Mouse (Mus musculus) thymus, postnatal 4 days (tissue): ENCODE measurements around the gene Ino80d.
"Not testable (repeated sequence)": the region's sequence is repeated elsewhere in the genome, so short reads cannot be mapped to it uniquely, and the experiment has no call there.

ENCODE experiments used
- DNase-seq: peaks from one replicate; pipeline ENCODE4 v3.0.0; 2021

The Ino80d gene

GRCm38 (mm10) chr1:63114136-63114781 lies at the start of gene Ino80d:
Gene Ino80d (minus strand): TSS chr1:63114667.
- peak; percentile 82 for DNase-seq

- no peak for DNase-seq
Measured at GRCm38 (mm10) chr1:63140231-63140630, 25.8 kb upstream of the Ino80d start.

GRCm38 (mm10) chr1:63138586-63138985 lies 24.1 kb upstream of the Ino80d start:
- not testable (repeated sequence) for DNase-seq

- no peak for DNase-seq
Measured at GRCm38 (mm10) chr1:63137971-63138370, 23.5 kb upstream of the Ino80d start.

- DNase-seq: no peak
Measured at GRCm38 (mm10) chr1:63134530-63134929, 20.1 kb upstream of the Ino80d start.

- no peak for DNase-seq
Measured at GRCm38 (mm10) chr1:63131766-63132165, 17.3 kb upstream of the Ino80d start.

GRCm38 (mm10) chr1:63130883-63131282 lies 16.4 kb upstream of the Ino80d start:
- no peak for DNase-seq

GRCm38 (mm10) chr1:63129857-63130690 lies 15.6 kb upstream of the Ino80d start:
- DNase-seq: no peak

GRCm38 (mm10) chr1:63129273-63129672 lies 14.8 kb upstream of the Ino80d start:
- no peak for DNase-seq

GRCm38 (mm10) chr1:63126206-63126605 lies 11.7 kb upstream of the Ino80d start:
- DNase-seq: no peak

- DNase-seq: no peak
Measured at GRCm38 (mm10) chr1:63123823-63124450, 9.5 kb upstream of the Ino80d start.

- DNase-seq: no peak
Measured at GRCm38 (mm10) chr1:63122005-63122404, 7.5 kb upstream of the Ino80d start.

GRCm38 (mm10) chr1:63120382-63120781 lies 5.9 kb upstream of the Ino80d start:
- DNase-seq: no peak

- no peak for DNase-seq
Measured at GRCm38 (mm10) chr1:63119675-63120074, 5.2 kb upstream of the Ino80d start.

- no peak for DNase-seq
Measured at GRCm38 (mm10) chr1:63115540-63115939, 1.1 kb upstream of the Ino80d start.

GRCm38 (mm10) chr1:63115096-63115495 lies 629 bp upstream of the Ino80d start:
- DNase-seq: no peak

- peak; percentile 80 for DNase-seq
Measured at GRCm38 (mm10) chr1:63113274-63114135, 962 bp downstream of the Ino80d start.

- DNase-seq: peak; percentile 59
Measured at GRCm38 (mm10) chr1:63112865-63113261, 1.6 kb downstream of the Ino80d start.

GRCm38 (mm10) chr1:63112151-63112864 lies 2.2 kb downstream of the Ino80d start:
- no peak for DNase-seq

- peak; percentile 71 for DNase-seq
Measured at GRCm38 (mm10) chr1:63110536-63111285, 3.8 kb downstream of the Ino80d start.

- DNase-seq: no peak
Measured at GRCm38 (mm10) chr1:63107614-63108327, 6.7 kb downstream of the Ino80d start.
